Mouse (Mus musculus) stomach, adult 2 months (tissue): ENCODE data around the gene 1700008P02Rik. TPM values are rescaled to one million over a fixed set of nuclear protein-coding genes. Genes with fewer than 3 reads are reported as not detected.

Experiments used
- polyA plus RNA-seq: library from polyadenylated mRNA; depleted of rRNA; stranded (reverse); fragments of >200 nt; gene quantifications from 2 replicates; pipeline ENCODE4 v1.2.3, GENCODE M21; 2012; rRNA removed

1700008P02Rik gene
- not detected in 2 replicates for polyA plus RNA-seq

GRCm38 (mm10) chr3:6620343-6620742 lies at the start of gene 1700008P02Rik:
Gene 1700008P02Rik, minus strand, starts transcription at chr3:6620443.

